Mouse (Mus musculus): Measurements from ENCODE around the gene Olfr1337. TPM values are rescaled to one million over a fixed set of nuclear protein-coding genes. Genes with fewer than 3 reads are reported as not detected.

Olfr1337 gene
- polyA plus RNA-seq (2017; shearing (Covaris generic)): not detected

DNA sequence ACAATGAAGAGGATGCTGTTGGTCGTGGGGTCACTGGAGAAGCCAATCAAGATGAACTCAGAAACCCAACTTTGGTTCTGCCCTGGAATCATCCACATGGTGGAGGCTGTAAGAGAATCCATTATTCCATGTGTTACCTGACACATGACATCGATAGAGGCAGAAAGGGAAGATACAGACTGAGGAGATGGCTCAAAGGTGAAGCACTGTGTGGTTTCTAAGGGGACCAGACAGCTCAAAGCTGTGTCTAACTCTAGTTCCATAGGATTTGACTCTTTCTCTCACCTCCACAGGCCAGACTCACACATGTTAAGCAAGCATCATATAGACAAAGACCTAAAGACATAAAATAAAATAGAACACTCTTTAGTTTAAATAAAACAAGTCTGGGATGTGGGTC, at the start of gene Olfr1337:
Olfr1337 (minus strand) TSS at position 101 of the 400 bp plus-strand sequence.

GRCm38 (mm10) chr4:118809844-118810243, 27.5 kb upstream of the Olfr1337 start, which contains the start of gene Olfr1335:
Olfr1335 (minus strand) TSS chr4:118809944.

DNA sequence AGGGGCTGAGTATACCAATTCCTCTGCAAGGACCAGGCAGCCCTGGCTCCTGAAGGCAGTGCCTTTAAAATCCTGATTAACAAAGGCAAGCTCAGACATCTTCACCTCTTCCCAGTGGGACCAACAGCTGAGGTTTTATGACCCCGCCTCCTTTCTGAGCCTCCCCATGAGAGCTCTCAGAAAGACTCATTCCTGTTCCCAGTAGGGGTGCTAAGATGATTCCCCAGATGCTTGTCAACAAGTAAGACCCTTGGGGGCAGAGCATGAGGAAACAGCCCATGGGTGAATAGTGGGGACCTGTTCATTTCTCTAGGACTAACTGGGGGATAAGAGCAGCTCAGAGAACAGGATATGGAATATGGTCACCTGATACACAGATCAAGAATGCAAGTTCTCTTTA, 23.7 kb downstream of the Olfr1337 start, which contains the start of gene Olfr1338:
Olfr1338 (minus strand) TSS at position 101 of the 400 bp plus-strand sequence.

GRCm38 (mm10) chr4:118731875-118732274, 50.5 kb downstream of the Olfr1337 start, which contains the start of gene Olfr1339:
Olfr1339 (plus strand) TSS chr4:118732175.

Other genes starting within 250 kb of the Olfr1337 start
- gene Tmem125, start 238.5 kb downstream of the Olfr1337 start, polyA plus RNA-seq (2017; shearing (Covaris generic)): not detected
- gene Cfap57, start 161.8 kb downstream of the Olfr1337 start, polyA plus RNA-seq (2017; shearing (Covaris generic)): not detected
- gene Ebna1bp2, start 161.8 kb downstream of the Olfr1337 start, polyA plus RNA-seq (2017; shearing (Covaris generic)): 195 TPM
- not detected for gene Olfr62, start 123.6 kb downstream of the Olfr1337 start, polyA plus RNA-seq (2017; shearing (Covaris generic))
- gene Olfr1342, start 89.8 kb downstream of the Olfr1337 start, polyA plus RNA-seq (2017; shearing (Covaris generic)): not detected
- gene Olfr1341, start 79.1 kb downstream of the Olfr1337 start, polyA plus RNA-seq (2017; shearing (Covaris generic)): not detected
- not detected for gene Olfr1340, start 62.4 kb downstream of the Olfr1337 start, polyA plus RNA-seq (2017; shearing (Covaris generic))
- not detected for gene Olfr1339, start 50.4 kb downstream of the Olfr1337 start, polyA plus RNA-seq (2017; shearing (Covaris generic))
- not detected for gene Olfr1338, start 23.8 kb downstream of the Olfr1337 start, polyA plus RNA-seq (2017; shearing (Covaris generic))
- not detected for gene Olfr1335, start 27.4 kb upstream of the Olfr1337 start, polyA plus RNA-seq (2017; shearing (Covaris generic))
- gene Olfr1333, start 53.7 kb upstream of the Olfr1337 start, polyA plus RNA-seq (2017; shearing (Covaris generic)): not detected
- not detected for gene Olfr1331, start 82.1 kb upstream of the Olfr1337 start, polyA plus RNA-seq (2017; shearing (Covaris generic))
- gene Olfr1330, start 106.0 kb upstream of the Olfr1337 start, polyA plus RNA-seq (2017; shearing (Covaris generic)): not detected
- not detected for gene Olfr1329, start 134.9 kb upstream of the Olfr1337 start, polyA plus RNA-seq (2017; shearing (Covaris generic))
- not detected for gene Olfr1328, start 156.0 kb upstream of the Olfr1337 start, polyA plus RNA-seq (2017; shearing (Covaris generic))
- gene Lao1, start 179.0 kb upstream of the Olfr1337 start, polyA plus RNA-seq (2017; shearing (Covaris generic)): not detected